Mouse (Mus musculus): ENCODE measurements around the gene Zfp180. TPM values are rescaled to one million over a fixed set of nuclear protein-coding genes. Genes with fewer than 3 reads are reported as not detected.

The Zfp180 gene
- 7.6 TPM for polyA plus RNA-seq (2014; fragmentation: Illumina TruSeq; extraction: RNeasy Lipid Tissue Mini Kit (QIAGEN cat#74804); ENCODE audit: low replicate concordance)

GRCm38 (mm10) chr7:24081634-24082431, at the start of gene Zfp180:
Gene Zfp180 (plus strand): TSS chr7:24081924.

GRCm38 (mm10) chr7:24052660-24053304, 28.9 kb upstream of the Zfp180 start, which contains the start of gene Vmn1r183:
Gene Vmn1r183 (plus strand): TSS chr7:24053254.

GRCm38 (mm10) chr7:24112156-24112856, 30.6 kb downstream of the Zfp180 start, which contains the start of gene Zfp112:
Gene Zfp112 (plus strand): TSS chr7:24112314.

GRCm38 (mm10) chr7:24133996-24134828, 52.5 kb downstream of the Zfp180 start, which contains the start of gene Zfp235:
Gene Zfp235 (plus strand): TSS chr7:24134169.

Other genes with a start within 250 kb of the Zfp180 start
- gene Vmn1r176, start 244.6 kb upstream of the Zfp180 start, polyA plus RNA-seq (2014; fragmentation: Illumina TruSeq; extraction: RNeasy Lipid Tissue Mini Kit (QIAGEN cat#74804); ENCODE audit: low replicate concordance): not detected
- not detected for gene Vmn1r177, start 215.5 kb upstream of the Zfp180 start, polyA plus RNA-seq (2014; fragmentation: Illumina TruSeq; extraction: RNeasy Lipid Tissue Mini Kit (QIAGEN cat#74804); ENCODE audit: low replicate concordance)
- not detected for gene Vmn1r178, start 189.9 kb upstream of the Zfp180 start, polyA plus RNA-seq (2014; fragmentation: Illumina TruSeq; extraction: RNeasy Lipid Tissue Mini Kit (QIAGEN cat#74804); ENCODE audit: low replicate concordance)
- not detected for gene Vmn1r179, start 154.9 kb upstream of the Zfp180 start, polyA plus RNA-seq (2014; fragmentation: Illumina TruSeq; extraction: RNeasy Lipid Tissue Mini Kit (QIAGEN cat#74804); ENCODE audit: low replicate concordance)
- not detected for gene Vmn1r180, start 131.3 kb upstream of the Zfp180 start, polyA plus RNA-seq (2014; fragmentation: Illumina TruSeq; extraction: RNeasy Lipid Tissue Mini Kit (QIAGEN cat#74804); ENCODE audit: low replicate concordance)
- gene Vmn1r181, start 107.3 kb upstream of the Zfp180 start, polyA plus RNA-seq (2014; fragmentation: Illumina TruSeq; extraction: RNeasy Lipid Tissue Mini Kit (QIAGEN cat#74804); ENCODE audit: low replicate concordance): not detected
- gene V1rd19, start 80.2 kb upstream of the Zfp180 start, polyA plus RNA-seq (2014; fragmentation: Illumina TruSeq; extraction: RNeasy Lipid Tissue Mini Kit (QIAGEN cat#74804); ENCODE audit: low replicate concordance): not detected
- not detected for gene Vmn1r183, start 28.7 kb upstream of the Zfp180 start, polyA plus RNA-seq (2014; fragmentation: Illumina TruSeq; extraction: RNeasy Lipid Tissue Mini Kit (QIAGEN cat#74804); ENCODE audit: low replicate concordance)
- gene Zfp112, start 30.4 kb downstream of the Zfp180 start, polyA plus RNA-seq (2014; fragmentation: Illumina TruSeq; extraction: RNeasy Lipid Tissue Mini Kit (QIAGEN cat#74804); ENCODE audit: low replicate concordance): 1.0 TPM
- 4.6 TPM for gene Zfp235, start 52.2 kb downstream of the Zfp180 start, polyA plus RNA-seq (2014; fragmentation: Illumina TruSeq; extraction: RNeasy Lipid Tissue Mini Kit (QIAGEN cat#74804); ENCODE audit: low replicate concordance)
- 0.11 TPM for gene Zfp114, start 93.1 kb downstream of the Zfp180 start, polyA plus RNA-seq (2014; fragmentation: Illumina TruSeq; extraction: RNeasy Lipid Tissue Mini Kit (QIAGEN cat#74804); ENCODE audit: low replicate concordance)
- gene Zfp111, start 129.5 kb downstream of the Zfp180 start, polyA plus RNA-seq (2014; fragmentation: Illumina TruSeq; extraction: RNeasy Lipid Tissue Mini Kit (QIAGEN cat#74804); ENCODE audit: low replicate concordance): 3.9 TPM
- gene Zfp109, start 155.6 kb downstream of the Zfp180 start, polyA plus RNA-seq (2014; fragmentation: Illumina TruSeq; extraction: RNeasy Lipid Tissue Mini Kit (QIAGEN cat#74804); ENCODE audit: low replicate concordance): 1.0 TPM
- gene Zfp108, start 172.9 kb downstream of the Zfp180 start, polyA plus RNA-seq (2014; fragmentation: Illumina TruSeq; extraction: RNeasy Lipid Tissue Mini Kit (QIAGEN cat#74804); ENCODE audit: low replicate concordance): 2.0 TPM
- 2.7 TPM for gene Zfp93, start 188.5 kb downstream of the Zfp180 start, polyA plus RNA-seq (2014; fragmentation: Illumina TruSeq; extraction: RNeasy Lipid Tissue Mini Kit (QIAGEN cat#74804); ENCODE audit: low replicate concordance)
- gene Zfp61, start 219.3 kb downstream of the Zfp180 start, polyA plus RNA-seq (2014; fragmentation: Illumina TruSeq; extraction: RNeasy Lipid Tissue Mini Kit (QIAGEN cat#74804); ENCODE audit: low replicate concordance): 2.2 TPM
- gene Zfp94, start 234.7 kb downstream of the Zfp180 start, polyA plus RNA-seq (2014; fragmentation: Illumina TruSeq; extraction: RNeasy Lipid Tissue Mini Kit (QIAGEN cat#74804); ENCODE audit: low replicate concordance): 0.85 TPM

Data from small intestine, adult 10 weeks (tissue).